Mouse (Mus musculus) liver, postnatal 0 days (tissue): ENCODE measurements at regions not wholly inside any gene's neighbourhood (a gene's known extent, or its start where the extent isn't known, plus 50 kb on each side); places are given as distances from the start of the nearest gene placed in this dataset.

Experiments
- CTCF ChIP-seq: sonication (generic); IDR thresholded peaks from 2 replicates; pipeline ENCODE4 v1.5.1; 2016; ENCODE audit warnings: antibody characterized with exemption, low read depth
- EP300 ChIP-seq: IDR thresholded peaks from 2 replicates; pipeline ENCODE4 v1.6.1; 2016; ENCODE audit warnings: antibody characterized with exemption, low read depth, mild to moderate bottlenecking

DNA sequence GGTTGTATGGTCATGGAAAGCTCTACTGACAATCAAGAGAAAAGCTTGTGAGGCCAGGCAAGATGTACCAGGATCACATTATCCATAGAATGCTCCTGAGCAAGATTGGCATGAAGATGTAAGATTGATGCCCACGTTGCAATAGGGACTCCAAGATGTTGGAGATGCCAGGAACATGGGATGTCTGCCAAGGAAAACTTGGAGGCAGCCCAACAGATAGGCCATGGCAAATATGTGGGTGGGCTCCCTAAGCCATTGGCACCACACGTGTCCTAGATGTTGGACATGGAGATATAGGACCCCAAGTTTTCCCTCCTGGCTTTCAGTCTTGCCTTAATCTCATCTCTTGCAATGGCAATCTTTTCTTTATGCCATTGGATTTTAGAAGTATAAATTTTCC is 506.1 kb upstream of the Plxna2 start:
- no peak for TF ChIP-seq CTCF
- no peak for TF ChIP-seq EP300
